Mouse (Mus musculus) forebrain, embryonic 12.5 days (tissue): ENCODE measurements around the gene Cct8l1. TPM values are rescaled to one million over a fixed set of nuclear protein-coding genes. Genes with fewer than 3 reads are reported as not detected.
A peak's percentile ranks its signal among the peaks of the same experiment; 100 is the strongest.

Experiments
- ATAC-seq: fragments of 200-750 bp; cut with Nextera tagmentation; 2 replicates; pipeline ENCODE4 v1.8.0; 2017; ENCODE audit warnings: moderate TSS enrichment; ENCODE audit not compliant: low FRiP score
- H3K27ac ChIP-seq: fragments of 300-500 bp; sonication (generic); 2 replicates; pipeline ENCODE4 v1.5.1; 2016; ENCODE audit warnings: mild to moderate bottlenecking
- H3K27me3 ChIP-seq: fragments of 300-500 bp; sonication (generic); 2 replicates; pipeline ENCODE4 v1.6.1; 2016; ENCODE audit warnings: mild to moderate bottlenecking
- H3K36me3 ChIP-seq: fragments of 300-500 bp; sonication (generic); replicated peaks from 2 replicates; pipeline ENCODE4 v1.6.1; 2016; ENCODE audit warnings: mild to moderate bottlenecking
- H3K4me1 ChIP-seq: fragments of 300-500 bp; sonication (generic); 2 replicates; pipeline ENCODE4 v1.6.1; 2016
- H3K4me2 ChIP-seq: fragments of 300-500 bp; sonication (generic); 2 replicates; pipeline ENCODE4 v1.6.1; 2016; ENCODE audit warnings: mild to moderate bottlenecking, moderate library complexity
- H3K4me3 ChIP-seq: fragments of 300-500 bp; sonication (generic); replicated peaks from 2 replicates; pipeline ENCODE4 v1.5.1; 2016; ENCODE audit warnings: mild to moderate bottlenecking
- H3K9ac ChIP-seq: fragments of 300-500 bp; sonication (generic); 2 replicates; pipeline ENCODE4 v1.6.1; 2016; ENCODE audit warnings: mild to moderate bottlenecking
- H3K9me3 ChIP-seq: fragments of 300-500 bp; sonication (generic); 2 replicates; pipeline ENCODE4 v1.6.1; 2016
- WGBS: fragments of 180-500 bp; shearing (Covaris S2); methylation state at CpG from one replicate; pipeline ENCODE4 v1.1.7; 2016; 5-methylcytosine and 5-hydroxymethylcytosine counted together
- polyA plus RNA-seq: library from polyadenylated mRNA; unstranded; fragments of >200 nt; fragmentation: Nextera tagmentation; extraction: Ambion mirVana; gene quantifications from 2 replicates; pipeline ENCODE4 v1.2.1, GENCODE M21; 2016

The Cct8l1 gene
- 0.15 TPM in 1 of 2 replicates, not detected in the other for polyA plus RNA-seq

- Histone ChIP-seq H3K9ac (no peak within 1 kb of the TSS), H3K27me3 (no peaks in the 10 kb centered on the region), H3K4me1 (no peaks in the 10 kb centered on the region), H3K4me2 (no peak within 1 kb of the TSS), H3K9me3 (no peaks in the 10 kb centered on the region), H3K4me3 (no peak within 1 kb of the TSS), H3K36me3 (no peaks in the 10 kb centered on the region), H3K27ac (no peak within 1 kb of the TSS)
- WGBS: 90% methylated on average over 5 of the region's 5 CpGs
- no peak for ATAC-seq
Measured at GRCm38 (mm10) chr5:25515767-25516166, at the start of gene Cct8l1. Gene Cct8l1, plus strand, starts transcription at chr5:25516067.

- H3K9ac ChIP-seq: no peak overlapping the region
- no peaks in the 10 kb centered on the region for H3K9me3 ChIP-seq
- WGBS: under 1% methylated on average over 6 of the region's 6 CpGs
- ATAC-seq: peak; percentile 49; the same call in 1 of the 2 replicates
- no peaks in the 10 kb centered on the region for H3K27me3 ChIP-seq
- H3K4me3 ChIP-seq: peak overlapping the region; percentile 34
- H3K4me1 ChIP-seq: peaks cover 10% of the 10 kb centered on the region
- H3K4me2 ChIP-seq: peak overlapping the region; percentile 51
- no peaks in the 10 kb centered on the region for H3K36me3 ChIP-seq
- peak overlapping the region; percentile 53; the same call in 1 of the 2 replicates for H3K27ac ChIP-seq
Measured at GRCm38 (mm10) chr5:25472070-25472469, 43.8 kb upstream of the Cct8l1 start.

GRCm38 (mm10) chr5:25475789-25476188, 40.1 kb upstream of the Cct8l1 start:
- no peak overlapping the region for H3K4me2 ChIP-seq
- 88% methylated on average over 2 of the region's 2 CpGs for WGBS
- H3K27me3 ChIP-seq: no peaks in the 10 kb centered on the region
- no peaks in the 10 kb centered on the region for H3K36me3 ChIP-seq
- H3K4me1 ChIP-seq: peaks cover 10% of the 10 kb centered on the region
- no peak for ATAC-seq
- no peak overlapping the region for H3K27ac ChIP-seq
- H3K4me3 ChIP-seq: no peak overlapping the region
- H3K9ac ChIP-seq: no peak overlapping the region
- no peaks in the 10 kb centered on the region for H3K9me3 ChIP-seq

GRCm38 (mm10) chr5:25478863-25479262, 37.0 kb upstream of the Cct8l1 start:
- H3K4me1 ChIP-seq: no peaks in the 10 kb centered on the region; the same call in 1 of the 2 replicates
- H3K27me3 ChIP-seq: no peaks in the 10 kb centered on the region
- ATAC-seq: no peak
- H3K4me2 ChIP-seq: no peak overlapping the region
- no peaks in the 10 kb centered on the region for H3K36me3 ChIP-seq
- no peak overlapping the region for H3K4me3 ChIP-seq
- no peak overlapping the region for H3K9ac ChIP-seq
- H3K27ac ChIP-seq: no peak overlapping the region
- no peaks in the 10 kb centered on the region for H3K9me3 ChIP-seq

GRCm38 (mm10) chr5:25496652-25497051, 19.2 kb upstream of the Cct8l1 start:
- no peaks in the 10 kb centered on the region for H3K36me3 ChIP-seq
- 43% methylated on average over 2 of the region's 2 CpGs for WGBS
- H3K9ac ChIP-seq: 0 out of 2 replicates have a peak overlapping the region, but pooled peaks have one; percentile 94
- H3K4me1 ChIP-seq: peaks cover 18% of the 10 kb centered on the region
- H3K9me3 ChIP-seq: no peaks in the 10 kb centered on the region
- no peak overlapping the region for H3K27ac ChIP-seq
- H3K4me3 ChIP-seq: peak overlapping the region; percentile 94
- peak overlapping the region; percentile 86 for H3K4me2 ChIP-seq
- ATAC-seq: no peak
- 0 out of 2 replicates have a peak, but pooled peaks cover 2% of the 10 kb centered on the region for H3K27me3 ChIP-seq

GRCm38 (mm10) chr5:25497369-25497719, 18.5 kb upstream of the Cct8l1 start:
- WGBS: 2% methylated on average over 10 of the region's 10 CpGs
- no peak for ATAC-seq
- Histone ChIP-seq H3K9me3 (no peaks in the 10 kb centered on the region), H3K4me3 (peak overlapping the region; percentile 94), H3K4me2 (peak overlapping the region; percentile 86), H3K27me3 (0 out of 2 replicates have a peak, but pooled peaks cover 2% of the 10 kb centered on the region), H3K9ac (peak overlapping the region; percentile 94), H3K4me1 (peaks cover 18% of the 10 kb centered on the region), H3K36me3 (no peaks in the 10 kb centered on the region), H3K27ac (peak overlapping the region; percentile 100)

GRCm38 (mm10) chr5:25497720-25498345, 18.0 kb upstream of the Cct8l1 start:
- H3K27me3 ChIP-seq: 0 out of 2 replicates have a peak, but pooled peaks cover 2% of the 10 kb centered on the region
- peaks cover 18% of the 10 kb centered on the region for H3K4me1 ChIP-seq
- H3K9ac ChIP-seq: peak overlapping the region; percentile 94
- peak overlapping the region; percentile 86 for H3K4me2 ChIP-seq
- peak overlapping the region; percentile 94 for H3K4me3 ChIP-seq
- no peaks in the 10 kb centered on the region for H3K36me3 ChIP-seq
- no peaks in the 10 kb centered on the region for H3K9me3 ChIP-seq
- peak overlapping the region; percentile 100 for H3K27ac ChIP-seq
- 0 out of 2 replicates have a peak, but pooled peaks have one; percentile 7 for ATAC-seq
- under 1% methylated on average over 56 of the region's 78 CpGs for WGBS

GRCm38 (mm10) chr5:25498346-25498820, 17.5 kb upstream of the Cct8l1 start, which contains the start of gene Kmt2c:
Gene Kmt2c, minus strand, starts transcription at chr5:25498783.
- peak within 1 kb of the TSS; percentile 94 for H3K9ac ChIP-seq
- H3K4me3 ChIP-seq: peak within 1 kb of the TSS; percentile 94
- no peaks in the 10 kb centered on the region for H3K9me3 ChIP-seq
- H3K4me1 ChIP-seq: peaks cover 18% of the 10 kb centered on the region
- under 1% methylated on average over 39 of the region's 54 CpGs for WGBS
- ATAC-seq: 0 out of 2 replicates have a peak, but pooled peaks have one; percentile 5
- H3K27me3 ChIP-seq: 0 out of 2 replicates have a peak, but pooled peaks cover 2% of the 10 kb centered on the region
- H3K36me3 ChIP-seq: no peaks in the 10 kb centered on the region
- peak within 1 kb of the TSS; percentile 86 for H3K4me2 ChIP-seq
- H3K27ac ChIP-seq: peak within 1 kb of the TSS; percentile 100

GRCm38 (mm10) chr5:25498821-25499422, 16.9 kb upstream of the Cct8l1 start:
- H3K9me3 ChIP-seq: no peaks in the 10 kb centered on the region
- no peaks in the 10 kb centered on the region for H3K36me3 ChIP-seq
- peak; percentile 87 for ATAC-seq
- H3K4me1 ChIP-seq: peaks cover 18% of the 10 kb centered on the region
- H3K4me2 ChIP-seq: peak overlapping the region; percentile 64
- peak overlapping the region; percentile 94 for H3K4me3 ChIP-seq
- H3K9ac ChIP-seq: peak overlapping the region; percentile 94
- 0 out of 2 replicates have a peak, but pooled peaks cover 2% of the 10 kb centered on the region for H3K27me3 ChIP-seq
- peak overlapping the region; percentile 100 for H3K27ac ChIP-seq
- WGBS: under 1% methylated on average over 49 of the region's 87 CpGs

- peak overlapping the region; percentile 99 for H3K27ac ChIP-seq
- ATAC-seq: peak; percentile 91
- peak overlapping the region; percentile 76 for H3K9ac ChIP-seq
- 0 out of 2 replicates have a peak, but pooled peaks cover 2% of the 10 kb centered on the region for H3K27me3 ChIP-seq
- no peaks in the 10 kb centered on the region for H3K36me3 ChIP-seq
- H3K4me2 ChIP-seq: peak overlapping the region; percentile 64
- peaks cover 18% of the 10 kb centered on the region for H3K4me1 ChIP-seq
- WGBS: under 1% methylated on average over 85 of the region's 90 CpGs
- peak overlapping the region; percentile 94 for H3K4me3 ChIP-seq
- no peaks in the 10 kb centered on the region for H3K9me3 ChIP-seq
Measured at GRCm38 (mm10) chr5:25499423-25500398, 16.2 kb upstream of the Cct8l1 start.

GRCm38 (mm10) chr5:25500686-25501085, 15.2 kb upstream of the Cct8l1 start:
- no peak overlapping the region for H3K9ac ChIP-seq
- ATAC-seq: no peak
- H3K4me3 ChIP-seq: peak overlapping the region; percentile 94
- H3K36me3 ChIP-seq: no peaks in the 10 kb centered on the region
- peak overlapping the region; percentile 64; the same call in 1 of the 2 replicates for H3K4me2 ChIP-seq
- peaks cover 18% of the 10 kb centered on the region for H3K4me1 ChIP-seq
- 0 out of 2 replicates have a peak, but pooled peaks cover 2% of the 10 kb centered on the region for H3K27me3 ChIP-seq
- no peak overlapping the region for H3K27ac ChIP-seq
- H3K9me3 ChIP-seq: no peaks in the 10 kb centered on the region
- WGBS: 68% methylated on average over 7 of the region's 7 CpGs
